Mouse (Mus musculus): ENCODE data around the gene Casc3. TPM values are rescaled to one million over a fixed set of nuclear protein-coding genes. Genes with fewer than 3 reads are reported as not detected.

Casc3 gene
- polyA plus RNA-seq, 1 experiment from 2014 or later: 22.7 TPM

- Histone ChIP-seq H3K9ac (replicated peaks; ENCODE audit: low read depth) (no peak overlapping the region), H3K4me3 (ENCODE audit: low read depth, low read length) (no peak overlapping the region), H3K36me3 (ENCODE audit: insufficient read depth, low read length) (no peaks in the 10 kb centered on the region), H3K9me3 (ENCODE audit: low read length) (no peaks in the 10 kb centered on the region), H3K4me1 (ENCODE audit: insufficient read depth, low read depth, low read length) (no peaks in the 10 kb centered on the region; the same call in 1 of the 2 replicates), H3K27ac (ENCODE audit: low read length) (no peak overlapping the region), H3K27me3 (replicated peaks; ENCODE audit: insufficient read depth, low read length) (no peaks in the 10 kb centered on the region), H3K4me2 (replicated peaks; ENCODE audit: low read depth, low read length) (peak overlapping the region; percentile 19; the same call in 1 of the 2 replicates)
- TF ChIP-seq CTCF (IDR thresholded peaks at IDR 0.05): no peak
- WGBS: 47% methylated on average over 26 of the region's 26 CpGs
- no peak for DNase-seq (ENCODE audit: low spot score)
- ATAC-seq: no peak
These were observed 45.7 kb downstream of the Casc3 start for GRCm38 (mm10) chr11:98850100-98851093.

- WGBS: 75% methylated on average over 8 of the region's 8 CpGs
- Histone ChIP-seq H3K4me3 (ENCODE audit: low read depth, low read length) (no peak overlapping the region), H3K9ac (replicated peaks; ENCODE audit: low read depth) (no peak overlapping the region), H3K9me3 (ENCODE audit: low read length) (no peaks in the 10 kb centered on the region), H3K27ac (ENCODE audit: low read length) (no peak overlapping the region), H3K4me2 (replicated peaks; ENCODE audit: low read depth, low read length) (no peak overlapping the region), H3K27me3 (replicated peaks; ENCODE audit: insufficient read depth, low read length) (no peaks in the 10 kb centered on the region), H3K36me3 (ENCODE audit: insufficient read depth, low read length) (no peaks in the 10 kb centered on the region), H3K4me1 (ENCODE audit: insufficient read depth, low read depth, low read length) (no peaks in the 10 kb centered on the region; the same call in 1 of the 2 replicates)
- ATAC-seq (no peak), DNase-seq (ENCODE audit: low spot score) (no peak)
- TF ChIP-seq CTCF (IDR thresholded peaks at IDR 0.05) (no peak), EP300 (IDR thresholded peaks at IDR 0.05) (no peak)
These were observed 49.4 kb downstream of the Casc3 start for GRCm38 (mm10) chr11:98854116-98854515.

GRCm38 (mm10) chr11:98854659-98855058, 50.0 kb downstream of the Casc3 start:
- H3K27ac ChIP-seq (ENCODE audit: low read length): no peak overlapping the region
- H3K4me3 ChIP-seq (ENCODE audit: low read depth, low read length): no peak overlapping the region
- H3K27me3 ChIP-seq (replicated peaks; ENCODE audit: insufficient read depth, low read length): no peaks in the 10 kb centered on the region
- H3K9ac ChIP-seq (replicated peaks; ENCODE audit: low read depth): no peak overlapping the region
- 61% methylated on average over 2 of the region's 2 CpGs for WGBS
- ATAC-seq (no peak), DNase-seq (ENCODE audit: low spot score) (no peak)
- TF ChIP-seq CTCF (IDR thresholded peaks at IDR 0.05): no peak
- TF ChIP-seq EP300 (IDR thresholded peaks at IDR 0.05): no peak
- no peaks in the 10 kb centered on the region; the same call in 1 of the 2 replicates for H3K4me1 ChIP-seq (ENCODE audit: insufficient read depth, low read depth, low read length)
- H3K4me2 ChIP-seq (replicated peaks; ENCODE audit: low read depth, low read length): no peak overlapping the region
- H3K36me3 ChIP-seq (ENCODE audit: insufficient read depth, low read length): no peaks in the 10 kb centered on the region
- H3K9me3 ChIP-seq (ENCODE audit: low read length): no peaks in the 10 kb centered on the region

- no peak for TF ChIP-seq EP300 (IDR thresholded peaks at IDR 0.05)
- peak; percentile 90 for TF ChIP-seq CTCF (IDR thresholded peaks at IDR 0.05)
- no peaks in the 10 kb centered on the region for H3K9me3 ChIP-seq (ENCODE audit: low read length)
- DNase-seq (ENCODE audit: low spot score) (peak; percentile 90), ATAC-seq (peak; percentile 69)
- H3K4me3 ChIP-seq (ENCODE audit: low read depth, low read length): no peak overlapping the region
- H3K27ac ChIP-seq (ENCODE audit: low read length): no peak overlapping the region
- H3K36me3 ChIP-seq (ENCODE audit: insufficient read depth, low read length): no peaks in the 10 kb centered on the region
- H3K4me2 ChIP-seq (replicated peaks; ENCODE audit: low read depth, low read length): no peak overlapping the region
- H3K9ac ChIP-seq (replicated peaks; ENCODE audit: low read depth): no peak overlapping the region
- peaks cover 3% of the 10 kb centered on the region; the same call in 1 of the 2 replicates for H3K4me1 ChIP-seq (ENCODE audit: insufficient read depth, low read depth, low read length)
- no peaks in the 10 kb centered on the region for H3K27me3 ChIP-seq (replicated peaks; ENCODE audit: insufficient read depth, low read length)
- WGBS: 32% methylated on average over 14 of the region's 14 CpGs
These were observed 54.3 kb downstream of the Casc3 start for GRCm38 (mm10) chr11:98858759-98859731.

GRCm38 (mm10) chr11:98863028-98863750, 58.5 kb downstream of the Casc3 start, which contains the start of gene Wipf2:
TSS of gene Wipf2 (plus strand) at chr11:98863638.
- DNase-seq (ENCODE audit: low spot score) (peak; percentile 98), ATAC-seq (peak; percentile 93)
- peaks cover 3% of the 10 kb centered on the region; the same call in 1 of the 2 replicates for H3K4me1 ChIP-seq (ENCODE audit: insufficient read depth, low read depth, low read length)
- H3K27me3 ChIP-seq (replicated peaks; ENCODE audit: insufficient read depth, low read length): no peaks in the 10 kb centered on the region
- 5% methylated on average over 41 of the region's 41 CpGs for WGBS
- H3K36me3 ChIP-seq (ENCODE audit: insufficient read depth, low read length): peaks cover 6% of the 10 kb centered on the region
- peak within 1 kb of the TSS; percentile 69 for H3K4me2 ChIP-seq (replicated peaks; ENCODE audit: low read depth, low read length)
- TF ChIP-seq EP300 (IDR thresholded peaks at IDR 0.05) (no peak), CTCF (IDR thresholded peaks at IDR 0.05) (peak; percentile 83)
- no peaks in the 10 kb centered on the region for H3K9me3 ChIP-seq (ENCODE audit: low read length)
- peak within 1 kb of the TSS; percentile 73 for H3K4me3 ChIP-seq (ENCODE audit: low read depth, low read length)
- peak within 1 kb of the TSS; percentile 48 for H3K9ac ChIP-seq (replicated peaks; ENCODE audit: low read depth)
- H3K27ac ChIP-seq (ENCODE audit: low read length): peak within 1 kb of the TSS; percentile 91

All from lung, postnatal 0 days (tissue).